ENCODE assay signal across 7 mouse cellular contexts in genomic region chr10:80406684-80407501, GRCm38 (mm10). TPM values are rescaled to one million over a fixed set of nuclear protein-coding genes. Genes with fewer than 3 reads are reported as not detected.
A peak's percentile ranks its signal among the peaks of the same experiment; 100 is the strongest.
DNase-seq lines count a peak whose midpoint lies in the region; ATAC-seq lines count a peak whose summit lies in the region.

Uqcr11 (minus strand) TSS chr10:80406830.

- no peaks in the 10 kb centered on the region for H3K27me3 ChIP-seq in embryonic facial prominence, embryonic 11.5 days (ENCODE audit: control insufficient read depth, insufficient read depth, low read length)
- H3K27me3 ChIP-seq in limb, embryonic 11.5 days (ENCODE audit: control insufficient read depth, insufficient read depth, low read length) = no peaks in the 10 kb centered on the region
- H3K27me3 ChIP-seq in midbrain, embryonic 14.5 days (ENCODE audit: control insufficient read depth, insufficient read depth, low read length) = no peaks in the 10 kb centered on the region

- DNase-seq in adrenal gland, postnatal 14 days = peak; percentile 96
- DNase-seq in embryonic facial prominence, embryonic 11.5 days (ENCODE audit: low spot score) = peak; percentile 95
- DNase-seq in heart, adult 11 months = peak; percentile 99
- DNase-seq in kidney, adult 18-20 months = peak; percentile 93
- peak; percentile 91 for DNase-seq in limb, embryonic 11.5 days (ENCODE audit: low spot score)
- peak; percentile 97 for DNase-seq in midbrain, embryonic 14.5 days
- DNase-seq in spleen, adult 18-20 months = peak; percentile 83 to 84

- no peaks in the 10 kb centered on the region for H3K9me3 ChIP-seq in embryonic facial prominence, embryonic 11.5 days (replicated peaks; ENCODE audit: control insufficient read depth, low read length)
- no peaks in the 10 kb centered on the region for H3K9me3 ChIP-seq in limb, embryonic 11.5 days (ENCODE audit: control insufficient read depth, low read length)
- H3K9me3 ChIP-seq in midbrain, embryonic 14.5 days (ENCODE audit: control insufficient read depth, low read length) = no peaks in the 10 kb centered on the region

- H3K4me1 ChIP-seq in embryonic facial prominence, embryonic 11.5 days (ENCODE audit: control insufficient read depth, insufficient read depth, low read length) = no peaks in the 10 kb centered on the region; the same call in none of the 2 replicates
- 0 out of 2 replicates have a peak, but pooled peaks cover 3% of the 10 kb centered on the region for H3K4me1 ChIP-seq in limb, embryonic 11.5 days (ENCODE audit: control insufficient read depth, insufficient read depth, low read length)
- H3K4me1 ChIP-seq in midbrain, embryonic 14.5 days (ENCODE audit: control insufficient read depth, insufficient read depth, low read length) = peaks cover 17% of the 10 kb centered on the region

- H3K36me3 ChIP-seq in embryonic facial prominence, embryonic 11.5 days (replicated peaks; ENCODE audit: control insufficient read depth, insufficient read depth, low read depth, low read length) = peaks cover 20% of the 10 kb centered on the region
- H3K36me3 ChIP-seq in limb, embryonic 11.5 days (ENCODE audit: control insufficient read depth, insufficient read depth, low read length) = peaks cover 37% of the 10 kb centered on the region
- H3K36me3 ChIP-seq in midbrain, embryonic 14.5 days (ENCODE audit: control insufficient read depth, insufficient read depth, low read length) = peaks cover 48% of the 10 kb centered on the region

- WGBS in embryonic facial prominence, embryonic 11.5 days = 1% methylated on average over 27 of the region's 27 CpGs
- WGBS in limb, embryonic 11.5 days = 2% methylated on average over 27 of the region's 27 CpGs
- 2% methylated on average over 27 of the region's 27 CpGs for WGBS in midbrain, embryonic 14.5 days

- H3K27ac ChIP-seq in embryonic facial prominence, embryonic 11.5 days (replicated peaks; ENCODE audit: low read depth, low read length) = peak within 1 kb of the TSS; percentile 48; the same call in 1 of the 2 replicates
- peak within 1 kb of the TSS; percentile 57 for H3K27ac ChIP-seq in limb, embryonic 11.5 days (replicated peaks; ENCODE audit: low read depth, low read length)
- peak within 1 kb of the TSS; percentile 76 for H3K27ac ChIP-seq in midbrain, embryonic 14.5 days (replicated peaks; ENCODE audit: low read depth, low read length)

- H3K4me3 ChIP-seq in embryonic facial prominence, embryonic 11.5 days (ENCODE audit: low read depth, low read length) = peak within 1 kb of the TSS; percentile 86
- H3K4me3 ChIP-seq in limb, embryonic 11.5 days (ENCODE audit: low read depth, low read length) = peak within 1 kb of the TSS; percentile 95
- peak within 1 kb of the TSS; percentile 81 for H3K4me3 ChIP-seq in midbrain, embryonic 14.5 days (replicated peaks; ENCODE audit: low read depth, low read length)

- peak; percentile 61 for ATAC-seq in embryonic facial prominence, embryonic 11.5 days (replicated peaks; ENCODE audit: insufficient number of reproducible peaks, low FRiP score, low TSS enrichment, low read depth)
- peak; percentile 22; the same call in 1 of the 2 replicates for ATAC-seq in limb, embryonic 11.5 days (ENCODE audit: insufficient number of reproducible peaks, low FRiP score, low TSS enrichment, low read depth)
- ATAC-seq in midbrain, embryonic 14.5 days (ENCODE audit: low FRiP score, low TSS enrichment) = peak; percentile 74

- H3K4me2 ChIP-seq in embryonic facial prominence, embryonic 11.5 days (ENCODE audit: low read depth, low read length) = peak within 1 kb of the TSS; percentile 83
- peak within 1 kb of the TSS; percentile 88 for H3K4me2 ChIP-seq in limb, embryonic 11.5 days (ENCODE audit: low read depth, severe bottlenecking)
- H3K4me2 ChIP-seq in midbrain, embryonic 14.5 days (ENCODE audit: low read length) = peak within 1 kb of the TSS; percentile 95

- peak within 1 kb of the TSS; percentile 83 for H3K9ac ChIP-seq in embryonic facial prominence, embryonic 11.5 days (replicated peaks; ENCODE audit: low read length)
- peak within 1 kb of the TSS; percentile 74 for H3K9ac ChIP-seq in limb, embryonic 11.5 days (ENCODE audit: low read length)
- H3K9ac ChIP-seq in midbrain, embryonic 14.5 days (replicated peaks; ENCODE audit: low read length) = peak within 1 kb of the TSS; percentile 80

RNA-seq across cellular contexts. Expression of gene Uqcr11, which starts in this region (rescaled TPM):
- total RNA-seq in adrenal gland, postnatal 14 days (2021) = 1,202 and 1,279 TPM in 2 replicates
- 377 and 460 TPM in 2 replicates for polyA plus RNA-seq in embryonic facial prominence, embryonic 11.5 days (2014; fragmentation: Nextera tagmentation; extraction: Ambion mirVana)
- 527 and 533 TPM in 2 replicates for polyA plus RNA-seq in limb, embryonic 11.5 days (2014; fragmentation: Nextera tagmentation; extraction: Ambion mirVana)
- polyA plus RNA-seq in midbrain, embryonic 14.5 days (2014; fragmentation: Nextera tagmentation; extraction: Ambion mirVana) = 532 and 742 TPM in 2 replicates

Comparison
In these comparisons a context has a peak if more than half of its experiments do, and no peak if none do; other contexts are left out.
1. Peak in every context shown above with its lines: DNase-seq, ATAC-seq, H3K4me3 ChIP-seq and H3K27ac ChIP-seq.
2. ATAC-seq: peak in every context shown above with its lines; median percentile 74 in midbrain, embryonic 14.5 days; 61 in embryonic facial prominence, embryonic 11.5 days; 22 in limb, embryonic 11.5 days.